Mouse (Mus musculus) E14TG2a.4 (cell line): ENCODE data around the gene Fam243.

Experiments
- CTCF ChIP-seq: conservative IDR thresholded peaks from 2 replicates; pipeline ENCODE4 v1.5.1; 2014; ENCODE audit warnings: low read length
- NANOG ChIP-seq: IDR thresholded peaks from 2 replicates; pipeline ENCODE4 v1.6.1; 2014; ENCODE audit warnings: borderline replicate concordance, low read length, mixed read lengths
- POU5F1 ChIP-seq: IDR thresholded peaks from 2 replicates; pipeline ENCODE4 v1.6.1; 2014; ENCODE audit warnings: low read length, borderline replicate concordance

DNA sequence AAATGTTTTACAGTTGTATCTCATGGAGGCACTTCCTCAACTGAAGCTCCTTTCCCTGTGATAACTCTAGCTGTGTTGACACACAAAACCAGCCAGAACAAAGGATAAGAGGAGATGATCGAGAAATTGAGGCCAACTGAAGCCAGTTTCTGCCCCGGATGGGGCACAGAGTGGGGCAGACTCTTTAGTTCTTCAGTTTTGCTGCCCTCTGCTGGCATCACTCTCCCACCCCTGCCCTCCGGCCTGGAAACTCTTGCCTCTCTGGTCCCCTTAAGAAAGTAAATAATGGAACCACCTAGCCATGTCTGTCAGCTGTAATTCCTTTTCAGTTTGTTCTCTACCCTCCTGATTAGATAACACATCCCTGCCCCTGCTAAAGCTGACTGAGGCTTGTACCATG, 13.3 kb downstream of the Fam243 start:
- TF ChIP-seq CTCF (no peak), NANOG (no peak), POU5F1 (no peak)
